Comparison of ENCODE assay signal across 15 mouse cellular contexts in genomic region chr12:116235356-116235755, GRCm38 (mm10). TPM values are rescaled to one million over a fixed set of nuclear protein-coding genes. Genes with fewer than 3 reads are reported as not detected.
DNase-seq lines count a peak whose midpoint lies in the region; ATAC-seq and TF ChIP-seq lines count a peak whose summit lies in the region.
"Had no signal": no experiment of that assay in that cellular context is flagged by ENCODE, and none has a peak within 500 bp of the region (broad histone marks: within the 10 kb centered on the region; RNA-seq: fewer than 3 reads in every experiment).

No protein-coding gene starts in this region.

- DNase-seq in embryo, embryonic 10.5 days (ENCODE audit: low spot score) = peak; percentile 1
- DNase-seq in embryo, embryonic 10 days (ENCODE audit: low spot score) = no peak
- DNase-seq in lung, postnatal 0 days (ENCODE audit: low spot score) = no peak
- no peak for DNase-seq in lung, postnatal 10 days
- peak; percentile 40 for DNase-seq in splenic B cell, adult 2 months (ENCODE audit: low read depth, low spot score)
- no peak for DNase-seq in frontal cortex, postnatal 36 days (ENCODE audit: low spot score in 2 of 2)
- DNase-seq in frontal cortex, adult 2 months (ENCODE audit: extremely low spot score in 1 of 2, low spot score in 1 of 2) = no peak
- DNase-seq: adrenal gland, postnatal 14 days; cerebellum, postnatal 36 days had no signal

- no peak overlapping the region for H3K27ac ChIP-seq in lung, postnatal 0 days (ENCODE audit: low read length)
- H3K27ac ChIP-seq: forebrain, embryonic 12.5 days had no signal

- peak; percentile 55 for TF ChIP-seq CTCF in lung, postnatal 0 days (IDR thresholded peaks at IDR 0.05)

- H3K4me1 ChIP-seq in lung, postnatal 0 days (ENCODE audit: insufficient read depth, low read depth, low read length) = no peaks in the 10 kb centered on the region
- H3K4me1 ChIP-seq: forebrain, embryonic 12.5 days had no signal

- no peak for TF ChIP-seq EP300 in lung, postnatal 0 days (IDR thresholded peaks at IDR 0.05)

- H3K9ac ChIP-seq in lung, postnatal 0 days (replicated peaks; ENCODE audit: low read depth) = no peak overlapping the region
- H3K9ac ChIP-seq: forebrain, embryonic 12.5 days had no signal

- 71% methylated on average over 4 of the region's 4 CpGs for WGBS in lung, postnatal 0 days

- ATAC-seq in lung, postnatal 0 days = no peak
- peak; percentile 54 for ATAC-seq in inflammation-experienced regulatory T-cells, adult 6 months

- no peak overlapping the region for H3K4me2 ChIP-seq in lung, postnatal 0 days (replicated peaks; ENCODE audit: low read depth, low read length)
- H3K4me2 ChIP-seq: forebrain, embryonic 12.5 days had no signal

- no peaks in the 10 kb centered on the region for H3K9me3 ChIP-seq in lung, postnatal 0 days (ENCODE audit: low read length)
- H3K9me3 ChIP-seq: forebrain, embryonic 12.5 days had no signal

- H3K36me3 ChIP-seq in lung, postnatal 0 days (ENCODE audit: insufficient read depth, low read length) = no peaks in the 10 kb centered on the region
- no peaks in the 10 kb centered on the region for H3K36me3 ChIP-seq in splenic B cell, adult 2 months (ENCODE audit: control insufficient read depth, insufficient read depth, low read length, poor library complexity, severe bottlenecking)

- H3K4me3 ChIP-seq in lung, postnatal 0 days (ENCODE audit: low read depth, low read length) = no peak overlapping the region
- H3K4me3 ChIP-seq: forebrain, embryonic 12.5 days had no signal

- no peaks in the 10 kb centered on the region for H3K27me3 ChIP-seq in lung, postnatal 0 days (replicated peaks; ENCODE audit: insufficient read depth, low read length)
- H3K27me3 ChIP-seq in splenic B cell, adult 2 months (ENCODE audit: control insufficient read depth, insufficient read depth, low read length, poor library complexity, severe bottlenecking) = no peaks in the 10 kb centered on the region
- H3K27me3 ChIP-seq: forebrain, embryonic 12.5 days had no signal

RNA-seq across cellular contexts. Expression of gene Wdr60, which starts 27.5 kb away (rescaled TPM):
- polyA plus RNA-seq in lung, postnatal 0 days (2015; fragmentation: Nextera tagmentation; extraction: Ambion mirVana) = 15.4 and 16.6 TPM in 2 replicates
- 1 to 10 TPM in 2 of 3 experiments, not detected in 1; 1.2 to 1.9 TPM for polyA plus RNA-seq in inflammation-experienced regulatory T-cells, adult 6 months (2017; shearing (Covaris generic))
- polyA plus RNA-seq in frontal cortex, adult 2 months (2012; rRNA removed) = 27.8 TPM in 2 replicates

RNA-seq across cellular contexts. Expression of gene Gm11027, which starts 39.8 kb away (rescaled TPM):
- not detected in 2 replicates for polyA plus RNA-seq in lung, postnatal 0 days (2015; fragmentation: Nextera tagmentation; extraction: Ambion mirVana)
- polyA plus RNA-seq in inflammation-experienced regulatory T-cells, adult 6 months (2017; shearing (Covaris generic)) = 1 to 10 TPM in 1 of 3 experiments, not detected in 2; 2.2 TPM
- not detected in 2 replicates for polyA plus RNA-seq in frontal cortex, adult 2 months (2012; rRNA removed)
- polyA plus RNA-seq: C2C12; forebrain, embryonic 12.5 days; intestine, embryonic 14.5 days; neural tube, embryonic 14.5 days; stomach, embryonic 14.5 days had no signal

RNA-seq across cellular contexts. Expression of gene Esyt2, which starts 45.6 kb away (rescaled TPM):
- 16.7 and 17.2 TPM in 2 replicates for polyA plus RNA-seq in lung, postnatal 0 days (2015; fragmentation: Nextera tagmentation; extraction: Ambion mirVana)
- 10 to 100 TPM; 42.0 to 63.3 (median 61.0) TPM for polyA plus RNA-seq in inflammation-experienced regulatory T-cells, adult 6 months (2017; shearing (Covaris generic))
- polyA plus RNA-seq in frontal cortex, adult 2 months (2012; rRNA removed) = 21.0 and 21.2 TPM in 2 replicates

Comparison
In these comparisons a context has a peak if more than half of its experiments do, and no peak if none do; other contexts are left out.
1. DNase-seq: peak in embryo, embryonic 10.5 days (single experiment) and splenic B cell, adult 2 months (single experiment); none in embryo, embryonic 10 days (single experiment), lung, postnatal 0 days (single experiment), lung, postnatal 10 days (single experiment), frontal cortex, postnatal 36 days (0 of 2) and frontal cortex, adult 2 months (0 of 2).